Mouse (Mus musculus): ENCODE measurements around the gene Prss16. TPM values are rescaled to one million over a fixed set of nuclear protein-coding genes. Genes with fewer than 3 reads are reported as not detected.

Gene Prss16
- polyA plus RNA-seq, 1 experiment = 0.36 TPM

DNA sequence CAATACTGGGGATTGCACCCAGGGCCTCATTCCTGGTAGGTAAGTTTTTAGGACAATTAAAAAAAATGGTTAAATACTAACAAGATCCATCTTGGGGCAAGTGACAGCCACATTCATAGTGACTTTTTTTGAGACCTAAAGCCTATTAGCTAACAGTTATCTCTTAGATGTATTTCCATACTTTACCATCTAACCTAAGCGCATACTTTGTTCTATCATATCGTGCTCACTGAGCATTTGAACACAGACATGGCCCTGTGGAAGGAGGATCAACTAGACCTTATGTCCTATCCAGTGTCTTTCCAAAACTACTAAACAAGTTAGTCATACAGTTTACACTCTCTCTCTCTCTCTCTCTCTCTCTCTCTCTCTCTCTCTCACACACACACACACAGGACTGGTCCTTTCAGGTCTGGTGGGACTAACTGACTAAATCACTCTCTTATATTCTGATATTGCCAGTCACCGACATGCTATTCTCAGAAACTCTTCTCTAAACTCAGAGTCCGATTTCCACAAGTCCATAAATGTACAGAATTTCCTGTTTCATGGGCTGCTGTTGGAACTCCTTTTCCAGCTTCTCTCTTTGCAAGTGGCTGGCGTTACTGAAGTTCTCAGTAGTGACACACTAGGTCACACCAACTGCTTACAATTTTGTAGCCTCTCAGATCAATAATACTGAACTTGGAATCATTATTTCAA is 24.4 kb upstream of the Prss16 start:
- no peak for TF ChIP-seq POLR2A (IDR thresholded peaks at IDR 0.05; ENCODE audit: borderline replicate concordance, insufficient read depth, low read length)
- TF ChIP-seq CTCF (IDR thresholded peaks at IDR 0.05; ENCODE audit: borderline replicate concordance, insufficient read depth, low read depth, low read length) = no peak
- no peak for DNase-seq
- WGBS = 49% methylated on average over 5 of the region's 5 CpGs
- no peak overlapping the region for H3K4me3 ChIP-seq (replicated peaks; ENCODE audit: insufficient read depth, low read depth, low read length)
- H3K4me1 ChIP-seq (ENCODE audit: control insufficient read depth, insufficient read depth, low read length) = no peaks in the 10 kb centered on the region
- H3K27ac ChIP-seq (ENCODE audit: insufficient read depth, low read length) = no peak overlapping the region
- H3K27me3 ChIP-seq (ENCODE audit: control insufficient read depth, insufficient read depth, low read length) = no peaks in the 10 kb centered on the region

GRCm38 (mm10) chr13:22030493-22030892 is 21.0 kb upstream of the Prss16 start:
- TF ChIP-seq POLR2A (IDR thresholded peaks at IDR 0.05; ENCODE audit: borderline replicate concordance, insufficient read depth, low read length) (no peak), CTCF (IDR thresholded peaks at IDR 0.05; ENCODE audit: borderline replicate concordance, insufficient read depth, low read depth, low read length) (peak; percentile 24; the same call in 1 of the 2 replicates)

DNA sequence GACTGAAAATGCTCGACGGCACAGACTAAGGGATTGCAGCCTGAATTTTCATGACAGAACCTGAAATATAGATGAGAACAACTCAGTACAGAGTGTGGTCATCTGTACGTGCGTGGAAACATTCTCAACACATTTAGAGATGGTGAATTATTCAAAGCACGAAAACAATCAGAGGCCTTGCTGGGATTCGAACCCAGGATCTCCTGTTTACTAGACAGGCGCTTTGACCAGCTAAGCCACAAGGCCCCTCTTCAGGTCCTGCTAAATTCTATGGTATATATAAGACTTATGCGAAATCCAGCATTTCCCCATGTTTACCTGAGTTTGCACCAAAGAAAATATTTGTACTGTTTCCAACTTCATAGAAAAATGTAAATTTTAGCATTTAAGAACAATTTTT is 20.4 kb upstream of the Prss16 start:
- no peaks in the 10 kb centered on the region for H3K27me3 ChIP-seq (ENCODE audit: control insufficient read depth, insufficient read depth, low read length)
- H3K27ac ChIP-seq (ENCODE audit: insufficient read depth, low read length) = no peak overlapping the region
- DNase-seq = no peak
- 55% methylated on average over 8 of the region's 8 CpGs for WGBS
- no peak for TF ChIP-seq CTCF (IDR thresholded peaks at IDR 0.05; ENCODE audit: borderline replicate concordance, insufficient read depth, low read depth, low read length)
- no peak overlapping the region for H3K4me3 ChIP-seq (replicated peaks; ENCODE audit: insufficient read depth, low read depth, low read length)
- no peaks in the 10 kb centered on the region for H3K4me1 ChIP-seq (ENCODE audit: control insufficient read depth, insufficient read depth, low read length)

More at GRCm38 (mm10) chr13:22030493-22030892, 21.0 kb upstream of the Prss16 start:
- no peaks in the 10 kb centered on the region for H3K27me3 ChIP-seq (ENCODE audit: control insufficient read depth, insufficient read depth, low read length)
- no peaks in the 10 kb centered on the region for H3K4me1 ChIP-seq (ENCODE audit: control insufficient read depth, insufficient read depth, low read length)
- H3K4me3 ChIP-seq (replicated peaks; ENCODE audit: insufficient read depth, low read depth, low read length) = no peak overlapping the region
- 4% methylated on average over 4 of the region's 4 CpGs for WGBS
- H3K27ac ChIP-seq (ENCODE audit: insufficient read depth, low read length) = no peak overlapping the region
- no peak for DNase-seq

DNA sequence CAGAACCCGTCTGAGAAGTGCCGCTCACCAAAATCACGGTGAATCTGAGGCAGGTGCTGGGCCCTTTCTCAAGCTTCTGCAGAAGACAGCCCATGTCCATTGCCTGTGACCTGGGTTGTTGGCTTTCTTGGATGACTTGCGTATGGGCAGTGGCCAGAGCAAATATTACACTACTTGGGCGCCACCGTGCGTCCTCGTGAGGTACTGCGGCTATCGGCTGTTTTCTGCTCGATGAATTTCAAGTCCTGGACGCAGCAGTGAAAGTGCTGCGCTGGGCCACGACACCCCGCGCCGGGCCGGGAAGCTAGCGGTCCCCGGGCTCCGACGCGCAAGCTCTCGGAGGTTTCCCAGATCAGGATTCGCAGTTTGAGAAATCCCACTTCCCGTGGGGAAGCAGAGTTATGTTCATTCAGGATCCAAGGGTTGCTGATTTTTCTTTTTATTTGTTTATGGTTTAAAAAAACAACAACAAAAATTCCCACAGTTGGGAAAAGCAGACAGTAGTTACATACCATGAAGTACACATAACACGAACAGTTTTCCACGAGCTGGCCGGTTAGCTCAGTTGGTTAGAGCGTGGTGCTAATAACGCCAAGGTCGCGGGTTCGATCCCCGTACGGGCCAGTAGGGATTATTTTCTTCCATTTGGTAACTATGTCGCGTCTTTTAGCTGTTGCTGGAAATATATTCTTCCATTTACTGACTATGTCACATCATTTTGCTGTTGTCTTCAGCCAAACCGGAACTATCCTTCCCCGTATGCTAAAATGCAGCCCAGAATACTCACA is 19.3 kb upstream of the Prss16 start:
- TF ChIP-seq POLR2A (IDR thresholded peaks at IDR 0.05; ENCODE audit: borderline replicate concordance, insufficient read depth, low read length) (no peak), CTCF (IDR thresholded peaks at IDR 0.05; ENCODE audit: borderline replicate concordance, insufficient read depth, low read depth, low read length) (peak; percentile 95)

DNA sequence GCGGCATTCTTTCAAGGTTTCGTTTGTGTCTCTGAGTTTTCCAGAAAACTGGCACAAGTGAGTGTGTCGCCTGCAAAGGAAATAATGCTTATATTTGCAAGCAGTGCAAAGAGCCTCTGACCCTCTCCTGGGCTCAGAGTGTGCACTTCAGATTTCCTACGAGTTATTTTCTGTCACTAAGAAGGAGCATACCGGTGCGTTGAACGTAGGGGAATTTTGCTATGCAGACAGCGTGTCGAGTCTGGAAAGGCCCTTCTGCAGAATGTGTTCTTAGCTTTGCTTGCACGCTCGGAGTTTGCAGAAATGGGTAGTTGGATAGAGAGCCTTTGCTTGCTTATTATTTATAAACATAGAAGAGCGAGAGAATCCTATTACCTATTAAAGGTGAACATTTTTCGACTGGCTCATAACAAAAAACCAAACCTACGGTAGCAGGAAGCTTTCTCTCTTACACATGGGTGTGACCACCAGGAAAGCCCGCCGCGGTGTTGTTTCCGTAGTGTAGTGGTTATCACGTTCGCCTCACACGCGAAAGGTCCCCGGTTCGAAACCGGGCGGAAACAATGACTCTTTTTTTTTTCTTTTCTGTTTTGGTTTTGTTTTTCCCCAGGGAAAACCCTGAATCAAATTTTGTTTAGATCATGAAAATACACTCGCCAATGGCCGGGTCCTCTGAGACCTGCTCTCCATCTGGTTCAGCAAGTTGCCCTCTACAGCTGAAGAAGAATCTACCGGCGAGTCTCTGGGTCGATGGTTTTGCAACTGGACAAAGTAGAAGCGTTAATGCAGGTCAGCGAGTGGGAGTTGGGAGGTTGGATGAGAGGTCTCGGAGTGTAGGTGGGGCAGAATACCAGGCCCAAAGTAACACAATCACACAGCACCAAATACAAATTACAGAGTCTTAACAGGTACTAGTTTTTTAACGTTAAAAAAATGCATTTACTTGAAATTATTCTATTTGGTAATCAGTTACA is 16.8 kb upstream of the Prss16 start:
- TF ChIP-seq POLR2A (IDR thresholded peaks at IDR 0.05; ENCODE audit: borderline replicate concordance, insufficient read depth, low read length) (no peak), CTCF (IDR thresholded peaks at IDR 0.05; ENCODE audit: borderline replicate concordance, insufficient read depth, low read depth, low read length) (no peak)
- Histone ChIP-seq H3K4me3 (replicated peaks; ENCODE audit: insufficient read depth, low read depth, low read length) (peak overlapping the region; percentile 57), H3K4me1 (ENCODE audit: control insufficient read depth, insufficient read depth, low read length) (no peaks in the 10 kb centered on the region), H3K27me3 (ENCODE audit: control insufficient read depth, insufficient read depth, low read length) (no peaks in the 10 kb centered on the region; the same call in 1 of the 2 replicates), H3K27ac (ENCODE audit: insufficient read depth, low read length) (no peak overlapping the region)
- DNase-seq = peak; percentile 65 to 78
- 5% methylated on average over 35 of the region's 35 CpGs for WGBS

More for the DNA sequence above, 19.3 kb upstream of the Prss16 start:
- H3K4me1 ChIP-seq (ENCODE audit: control insufficient read depth, insufficient read depth, low read length) = no peaks in the 10 kb centered on the region
- H3K4me3 ChIP-seq (replicated peaks; ENCODE audit: insufficient read depth, low read depth, low read length) = peak overlapping the region; percentile 68
- peak; percentile 92 to 97 for DNase-seq
- H3K27ac ChIP-seq (ENCODE audit: insufficient read depth, low read length) = no peak overlapping the region
- H3K27me3 ChIP-seq (ENCODE audit: control insufficient read depth, insufficient read depth, low read length) = no peaks in the 10 kb centered on the region
- 2% methylated on average over 40 of the region's 40 CpGs for WGBS

DNA sequence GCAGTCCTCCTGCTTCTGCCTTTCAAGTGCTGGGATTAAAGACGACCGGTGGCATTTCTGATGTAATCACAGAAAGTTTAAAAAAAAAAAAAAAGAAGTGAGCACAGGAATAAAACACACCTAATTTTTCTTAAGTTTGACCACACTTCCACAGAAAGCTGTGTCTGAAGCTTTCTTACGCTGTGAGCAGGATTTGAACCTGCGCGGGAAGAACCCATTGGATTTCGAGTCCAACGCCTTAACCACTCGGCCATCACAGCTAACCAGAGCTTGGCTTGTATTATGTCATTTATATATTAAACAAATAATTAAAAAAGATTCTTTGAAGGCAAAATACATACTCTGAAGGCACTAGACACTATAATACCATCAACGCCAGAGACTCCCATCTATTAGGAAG is 12.7 kb upstream of the Prss16 start:
- Histone ChIP-seq H3K27ac (ENCODE audit: insufficient read depth, low read length) (no peak overlapping the region), H3K4me1 (ENCODE audit: control insufficient read depth, insufficient read depth, low read length) (no peaks in the 10 kb centered on the region), H3K27me3 (ENCODE audit: control insufficient read depth, insufficient read depth, low read length) (peaks cover 3% of the 10 kb centered on the region; the same call in 1 of the 2 replicates), H3K4me3 (replicated peaks; ENCODE audit: insufficient read depth, low read depth, low read length) (no peak overlapping the region)
- TF ChIP-seq POLR2A (IDR thresholded peaks at IDR 0.05; ENCODE audit: borderline replicate concordance, insufficient read depth, low read length) = no peak
- no peak for TF ChIP-seq CTCF (IDR thresholded peaks at IDR 0.05; ENCODE audit: borderline replicate concordance, insufficient read depth, low read depth, low read length)
- peak; percentile 71 to 78 for DNase-seq
- WGBS = 4% methylated on average over 9 of the region's 9 CpGs

GRCm38 (mm10) chr13:22021581-22021980 is 12.0 kb upstream of the Prss16 start:
- Histone ChIP-seq H3K27me3 (ENCODE audit: control insufficient read depth, insufficient read depth, low read length) (peaks cover 3% of the 10 kb centered on the region; the same call in 1 of the 2 replicates), H3K27ac (ENCODE audit: insufficient read depth, low read length) (no peak overlapping the region), H3K4me1 (ENCODE audit: control insufficient read depth, insufficient read depth, low read length) (no peaks in the 10 kb centered on the region), H3K4me3 (replicated peaks; ENCODE audit: insufficient read depth, low read depth, low read length) (peak overlapping the region; percentile 38)
- DNase-seq = no peak
- WGBS = 1% methylated on average over 11 of the region's 11 CpGs
- TF ChIP-seq CTCF (IDR thresholded peaks at IDR 0.05; ENCODE audit: borderline replicate concordance, insufficient read depth, low read depth, low read length) = no peak
- no peak for TF ChIP-seq POLR2A (IDR thresholded peaks at IDR 0.05; ENCODE audit: borderline replicate concordance, insufficient read depth, low read length)
